Mouse (Mus musculus): ENCODE data around the gene Ccdc47. TPM values are rescaled to one million over a fixed set of nuclear protein-coding genes. Genes with fewer than 3 reads are reported as not detected.

Gene Ccdc47
- polyA plus RNA-seq, 1 experiment, result 54.9 TPM

- DNase-seq (ENCODE audit: low read depth), result peak; percentile 44
- no peak for TF ChIP-seq POLR2A (IDR thresholded peaks at IDR 0.05; ENCODE audit: borderline replicate concordance, extremely low read depth, insufficient read depth, insufficient read length, poor library complexity, severe bottlenecking)
- TF ChIP-seq CTCF (IDR thresholded peaks at IDR 0.05; ENCODE audit: borderline replicate concordance, extremely low read depth, insufficient read depth, insufficient read length), result no peak
These were observed 56.8 kb downstream of the Ccdc47 start for GRCm38 (mm10) chr11:106159216-106159920.

GRCm38 (mm10) chr11:106158930-106159215 lies 57.3 kb downstream of the Ccdc47 start:
- DNase-seq (ENCODE audit: low read depth), result no peak
- TF ChIP-seq POLR2A (IDR thresholded peaks at IDR 0.05; ENCODE audit: borderline replicate concordance, extremely low read depth, insufficient read depth, insufficient read length, poor library complexity, severe bottlenecking), result no peak
- no peak for TF ChIP-seq CTCF (IDR thresholded peaks at IDR 0.05; ENCODE audit: borderline replicate concordance, extremely low read depth, insufficient read depth, insufficient read length)

GRCm38 (mm10) chr11:106158081-106158929 lies 57.8 kb downstream of the Ccdc47 start:
- DNase-seq (ENCODE audit: low read depth), result peak; percentile 53
- TF ChIP-seq POLR2A (IDR thresholded peaks at IDR 0.05; ENCODE audit: borderline replicate concordance, extremely low read depth, insufficient read depth, insufficient read length, poor library complexity, severe bottlenecking), result no peak
- TF ChIP-seq CTCF (IDR thresholded peaks at IDR 0.05; ENCODE audit: borderline replicate concordance, extremely low read depth, insufficient read depth, insufficient read length), result peak; percentile 47; the same call in 1 of the 2 replicates

GRCm38 (mm10) chr11:106157154-106157553 lies 59.0 kb downstream of the Ccdc47 start:
- DNase-seq (ENCODE audit: low read depth), result no peak
- TF ChIP-seq CTCF (IDR thresholded peaks at IDR 0.05; ENCODE audit: borderline replicate concordance, extremely low read depth, insufficient read depth, insufficient read length) (no peak), POLR2A (IDR thresholded peaks at IDR 0.05; ENCODE audit: borderline replicate concordance, extremely low read depth, insufficient read depth, insufficient read length, poor library complexity, severe bottlenecking) (no peak)

GRCm38 (mm10) chr11:106156257-106156656 lies 59.9 kb downstream of the Ccdc47 start:
- no peak for DNase-seq (ENCODE audit: low read depth)
- TF ChIP-seq CTCF (IDR thresholded peaks at IDR 0.05; ENCODE audit: borderline replicate concordance, extremely low read depth, insufficient read depth, insufficient read length), result no peak
- TF ChIP-seq POLR2A (IDR thresholded peaks at IDR 0.05; ENCODE audit: borderline replicate concordance, extremely low read depth, insufficient read depth, insufficient read length, poor library complexity, severe bottlenecking), result no peak

- TF ChIP-seq POLR2A (IDR thresholded peaks at IDR 0.05; ENCODE audit: borderline replicate concordance, extremely low read depth, insufficient read depth, insufficient read length, poor library complexity, severe bottlenecking), result no peak
- no peak for TF ChIP-seq CTCF (IDR thresholded peaks at IDR 0.05; ENCODE audit: borderline replicate concordance, extremely low read depth, insufficient read depth, insufficient read length)
- no peak for DNase-seq (ENCODE audit: low read depth)
These were observed 60.4 kb downstream of the Ccdc47 start for GRCm38 (mm10) chr11:106155761-106156160.

GRCm38 (mm10) chr11:106154770-106155169 lies 61.4 kb downstream of the Ccdc47 start:
- no peak for DNase-seq (ENCODE audit: low read depth)
- TF ChIP-seq POLR2A (IDR thresholded peaks at IDR 0.05; ENCODE audit: borderline replicate concordance, extremely low read depth, insufficient read depth, insufficient read length, poor library complexity, severe bottlenecking) (no peak), CTCF (IDR thresholded peaks at IDR 0.05; ENCODE audit: borderline replicate concordance, extremely low read depth, insufficient read depth, insufficient read length) (no peak)

- DNase-seq (ENCODE audit: low read depth), result peak; percentile 17
- TF ChIP-seq CTCF (IDR thresholded peaks at IDR 0.05; ENCODE audit: borderline replicate concordance, extremely low read depth, insufficient read depth, insufficient read length) (no peak), POLR2A (IDR thresholded peaks at IDR 0.05; ENCODE audit: borderline replicate concordance, extremely low read depth, insufficient read depth, insufficient read length, poor library complexity, severe bottlenecking) (no peak)
These were observed 62.1 kb downstream of the Ccdc47 start for GRCm38 (mm10) chr11:106154091-106154490.

GRCm38 (mm10) chr11:106152132-106152531 lies 64.0 kb downstream of the Ccdc47 start:
- DNase-seq (ENCODE audit: low read depth), result no peak
- TF ChIP-seq POLR2A (IDR thresholded peaks at IDR 0.05; ENCODE audit: borderline replicate concordance, extremely low read depth, insufficient read depth, insufficient read length, poor library complexity, severe bottlenecking), result no peak
- TF ChIP-seq CTCF (IDR thresholded peaks at IDR 0.05; ENCODE audit: borderline replicate concordance, extremely low read depth, insufficient read depth, insufficient read length), result no peak

- DNase-seq (ENCODE audit: low read depth), result no peak
- TF ChIP-seq POLR2A (IDR thresholded peaks at IDR 0.05; ENCODE audit: borderline replicate concordance, extremely low read depth, insufficient read depth, insufficient read length, poor library complexity, severe bottlenecking) (no peak), CTCF (IDR thresholded peaks at IDR 0.05; ENCODE audit: borderline replicate concordance, extremely low read depth, insufficient read depth, insufficient read length) (no peak)
These were observed 64.9 kb downstream of the Ccdc47 start for GRCm38 (mm10) chr11:106151219-106151618.

Other genes with a start within 250 kb of the Ccdc47 start
- 4.9 and 8.9 TPM in 2 replicates for gene Ace, start 248.4 kb downstream of the Ccdc47 start, polyA plus RNA-seq (2012; rRNA removed)
- not detected in 2 replicates for gene Ace3, start 221.7 kb downstream of the Ccdc47 start, polyA plus RNA-seq (2012; rRNA removed)
- 1.2 and 2.1 TPM in 2 replicates for gene Kcnh6, start 208.2 kb downstream of the Ccdc47 start, polyA plus RNA-seq (2012; rRNA removed)
- gene Dcaf7, start 179.5 kb downstream of the Ccdc47 start, polyA plus RNA-seq (2012; rRNA removed), result 141 and 173 TPM in 2 replicates
- gene Taco1, start 150.3 kb downstream of the Ccdc47 start, polyA plus RNA-seq (2012; rRNA removed), result 12.6 and 13.4 TPM in 2 replicates
- gene Map3k3, start 131.7 kb downstream of the Ccdc47 start, polyA plus RNA-seq (2012; rRNA removed), result 33.1 and 33.5 TPM in 2 replicates
- 0.77 TPM in 1 of 2 replicates, not detected in the other for gene Gm10840, start 55.5 kb downstream of the Ccdc47 start, polyA plus RNA-seq (2012; rRNA removed)
- gene Limd2, start 55.5 kb downstream of the Ccdc47 start, polyA plus RNA-seq (2012; rRNA removed), result 128 and 134 TPM in 2 replicates
- gene Strada, start 14.2 kb downstream of the Ccdc47 start, polyA plus RNA-seq (2012; rRNA removed), result 54.3 and 68.3 TPM in 2 replicates
- 41.1 and 56.8 TPM in 2 replicates for gene Ddx42, start 582 bp upstream of the Ccdc47 start, polyA plus RNA-seq (2012; rRNA removed)
- gene Ftsj3, start 39.7 kb upstream of the Ccdc47 start, polyA plus RNA-seq (2012; rRNA removed), result 30.1 and 31.5 TPM in 2 replicates
- 162 and 165 TPM in 2 replicates for gene Psmc5, start 39.8 kb upstream of the Ccdc47 start, polyA plus RNA-seq (2012; rRNA removed)
- gene Smarcd2, start 56.6 kb upstream of the Ccdc47 start, polyA plus RNA-seq (2012; rRNA removed), result 37.3 and 51.0 TPM in 2 replicates
- gene Tcam1, start 60.3 kb upstream of the Ccdc47 start, polyA plus RNA-seq (2012; rRNA removed), result 0.15 and 0.23 TPM in 2 replicates
- not detected in 2 replicates for gene Gh, start 85.5 kb upstream of the Ccdc47 start, polyA plus RNA-seq (2012; rRNA removed)
- 0.48 and 0.62 TPM in 2 replicates for gene Cd79b, start 98.4 kb upstream of the Ccdc47 start, polyA plus RNA-seq (2012; rRNA removed)
- 0.01 and 0.07 TPM in 2 replicates for gene Scn4a, start 136.9 kb upstream of the Ccdc47 start, polyA plus RNA-seq (2012; rRNA removed)
- not detected in 2 replicates for gene Prr29, start 149.1 kb upstream of the Ccdc47 start, polyA plus RNA-seq (2012; rRNA removed)
- 11.5 and 11.9 TPM in 2 replicates for gene Icam2, start 171.7 kb upstream of the Ccdc47 start, polyA plus RNA-seq (2012; rRNA removed)